Mouse (Mus musculus) forebrain, embryonic 14.5 days (tissue): ENCODE measurements around the gene Dll1. TPM values are rescaled to one million over a fixed set of nuclear protein-coding genes. Genes with fewer than 3 reads are reported as not detected.

Experiments used
- ATAC-seq: fragments of 200-750 bp; cut with Nextera tagmentation; 2 replicates; pipeline ENCODE4 v1.8.0; 2017; ENCODE audit warnings: mild to moderate bottlenecking, moderate library complexity
- DNase-seq: peaks from one replicate; pipeline ENCODE4 v3.0.0-alpha.2; 2015; ENCODE audit warnings: low spot score
- H3K27ac ChIP-seq: fragments of 300-500 bp; sonication (generic); 2 replicates; pipeline ENCODE4 v1.5.1; 2014; ENCODE audit warnings: low read depth, mild to moderate bottlenecking, control low read depth, low read length, moderate library complexity
- H3K27me3 ChIP-seq: fragments of 300-500 bp; sonication (generic); replicated peaks from 2 replicates; pipeline ENCODE4 v1.6.1; 2014; ENCODE audit warnings: low read length, control low read depth, mixed read lengths; ENCODE audit not compliant: control insufficient read depth, insufficient read depth
- H3K36me3 ChIP-seq: fragments of 300-500 bp; sonication (generic); 2 replicates; pipeline ENCODE4 v1.6.1; 2014; ENCODE audit warnings: low read length, control low read depth; ENCODE audit not compliant: control insufficient read depth, insufficient read depth
- H3K4me1 ChIP-seq: fragments of 300-500 bp; sonication (generic); 2 replicates; pipeline ENCODE4 v1.6.1; 2014; ENCODE audit warnings: antibody characterized with exemption, low read length, control low read depth; ENCODE audit not compliant: control insufficient read depth, insufficient read depth
- H3K4me2 ChIP-seq: fragments of 300-500 bp; sonication (generic); 2 replicates; pipeline ENCODE4 v1.6.1; 2014; ENCODE audit warnings: mild to moderate bottlenecking, control low read depth, low read length
- H3K4me3 ChIP-seq: fragments of 300-500 bp; sonication (generic); 2 replicates; pipeline ENCODE4 v1.5.1; 2014; ENCODE audit warnings: low read depth, low read length, control low read depth
- H3K9ac ChIP-seq: fragments of 300-500 bp; sonication (generic); 2 replicates; pipeline ENCODE4 v1.6.1; 2014; ENCODE audit warnings: mild to moderate bottlenecking, low read length, control low read depth, moderate library complexity
- H3K9me3 ChIP-seq: fragments of 300-500 bp; sonication (generic); replicated peaks from 2 replicates; pipeline ENCODE4 v1.6.1; 2016; ENCODE audit warnings: low read length, control low read depth, mixed read lengths; ENCODE audit not compliant: control insufficient read depth
- WGBS: fragments of 180-500 bp; shearing (Covaris S2); extraction: QIAGEN DNeasy Blood & Tissue Kit; methylation state at CpG from one replicate; pipeline ENCODE4 v1.1.7; 2014; 5-methylcytosine and 5-hydroxymethylcytosine counted together
- polyA plus RNA-seq: library from polyadenylated mRNA; unstranded; fragments of >200 nt; fragmentation: Nextera tagmentation; extraction: Ambion mirVana; gene quantifications from 2 replicates; pipeline ENCODE4 v1.2.1, GENCODE M21; 2014

Dll1 gene
- polyA plus RNA-seq, 1 experiment from 2014 or later = 29.4 TPM

GRCm38 (mm10) chr17:15410861-15411260, 34.2 kb upstream of the Dll1 start:
- Histone ChIP-seq H3K36me3 (peaks cover 94% of the 10 kb centered on the region), H3K27me3 (no peaks in the 10 kb centered on the region), H3K4me1 (no peaks in the 10 kb centered on the region), H3K27ac (no peak overlapping the region), H3K9ac (no peak overlapping the region), H3K4me3 (no peak overlapping the region), H3K9me3 (no peaks in the 10 kb centered on the region), H3K4me2 (no peak overlapping the region)
- ATAC-seq (no peak), DNase-seq (no peak)
- WGBS = 84% methylated on average over 1 of the region's 1 CpGs

- Histone ChIP-seq H3K27me3 (no peaks in the 10 kb centered on the region), H3K9me3 (no peaks in the 10 kb centered on the region), H3K36me3 (peaks cover 88% of the 10 kb centered on the region), H3K4me2 (no peak overlapping the region), H3K4me3 (no peak overlapping the region), H3K9ac (no peak overlapping the region), H3K4me1 (no peaks in the 10 kb centered on the region), H3K27ac (no peak overlapping the region)
- no peak for ATAC-seq
- WGBS = 87% methylated on average over 10 of the region's 10 CpGs
- no peak for DNase-seq
Measured at GRCm38 (mm10) chr17:15409261-15409660, 32.6 kb upstream of the Dll1 start.

GRCm38 (mm10) chr17:15406576-15406975, 29.9 kb upstream of the Dll1 start:
- no peaks in the 10 kb centered on the region for H3K9me3 ChIP-seq
- H3K4me2 ChIP-seq = no peak overlapping the region
- no peaks in the 10 kb centered on the region for H3K4me1 ChIP-seq
- 89% methylated on average over 2 of the region's 2 CpGs for WGBS
- DNase-seq (no peak), ATAC-seq (no peak)
- peaks cover 88% of the 10 kb centered on the region for H3K36me3 ChIP-seq
- no peak overlapping the region for H3K4me3 ChIP-seq
- no peaks in the 10 kb centered on the region for H3K27me3 ChIP-seq
- no peak overlapping the region for H3K9ac ChIP-seq
- no peak overlapping the region for H3K27ac ChIP-seq

- Histone ChIP-seq H3K27me3 (no peaks in the 10 kb centered on the region), H3K4me3 (no peak overlapping the region), H3K4me1 (peaks cover 14% of the 10 kb centered on the region), H3K27ac (no peak overlapping the region), H3K9me3 (no peaks in the 10 kb centered on the region), H3K36me3 (peaks cover 43% of the 10 kb centered on the region), H3K4me2 (no peak overlapping the region), H3K9ac (no peak overlapping the region)
- 99% methylated on average over 17 of the region's 17 CpGs for WGBS
- DNase-seq (no peak), ATAC-seq (no peak)
Measured at GRCm38 (mm10) chr17:15401716-15402115, 25.0 kb upstream of the Dll1 start.

- peak; percentile 99 for DNase-seq
- H3K27me3 ChIP-seq = no peaks in the 10 kb centered on the region; the same call in 1 of the 2 replicates
- H3K4me2 ChIP-seq = peak within 1 kb of the TSS; percentile 92
- no peaks in the 10 kb centered on the region for H3K9me3 ChIP-seq
- peak within 1 kb of the TSS; percentile 96 for H3K9ac ChIP-seq
- peaks cover 21% of the 10 kb centered on the region for H3K4me1 ChIP-seq
- ATAC-seq = peak; percentile 97
- H3K27ac ChIP-seq = peak within 1 kb of the TSS; percentile 90
- H3K36me3 ChIP-seq = no peaks in the 10 kb centered on the region
- H3K4me3 ChIP-seq = peak within 1 kb of the TSS; percentile 78
- 1% methylated on average over 31 of the region's 31 CpGs for WGBS
Measured at GRCm38 (mm10) chr17:15395997-15396675, 19.5 kb upstream of the Dll1 start, which contains the start of gene Fam120b. Fam120b (plus strand) TSS chr17:15396202.

- H3K9ac ChIP-seq = no peak overlapping the region
- no peaks in the 10 kb centered on the region for H3K4me1 ChIP-seq
- H3K27me3 ChIP-seq = no peaks in the 10 kb centered on the region; the same call in 1 of the 2 replicates
- no peak overlapping the region for H3K4me2 ChIP-seq
- H3K27ac ChIP-seq = no peak overlapping the region
- no peak for ATAC-seq
- no peak overlapping the region for H3K4me3 ChIP-seq
- 82% methylated on average over 8 of the region's 8 CpGs for WGBS
- no peak for DNase-seq
- no peaks in the 10 kb centered on the region for H3K36me3 ChIP-seq
- H3K9me3 ChIP-seq = no peaks in the 10 kb centered on the region
Measured at GRCm38 (mm10) chr17:15389356-15389755, 12.7 kb upstream of the Dll1 start.

GRCm38 (mm10) chr17:15388892-15389291, 12.2 kb upstream of the Dll1 start:
- DNase-seq = no peak
- WGBS = 79% methylated on average over 4 of the region's 4 CpGs
- no peak for ATAC-seq
- H3K9me3 ChIP-seq = no peaks in the 10 kb centered on the region
- no peaks in the 10 kb centered on the region for H3K36me3 ChIP-seq
- H3K27me3 ChIP-seq = no peaks in the 10 kb centered on the region; the same call in 1 of the 2 replicates
- no peak overlapping the region for H3K27ac ChIP-seq
- no peak overlapping the region for H3K4me3 ChIP-seq
- H3K4me1 ChIP-seq = no peaks in the 10 kb centered on the region
- no peak overlapping the region for H3K9ac ChIP-seq
- no peak overlapping the region for H3K4me2 ChIP-seq

GRCm38 (mm10) chr17:15383360-15383759, 6.7 kb upstream of the Dll1 start:
- no peak overlapping the region for H3K9ac ChIP-seq
- H3K4me3 ChIP-seq = no peak overlapping the region
- H3K4me2 ChIP-seq = no peak overlapping the region
- H3K27me3 ChIP-seq = no peaks in the 10 kb centered on the region
- no peak overlapping the region for H3K27ac ChIP-seq
- WGBS = 98% methylated on average over 5 of the region's 5 CpGs
- ATAC-seq (no peak), DNase-seq (no peak)
- no peaks in the 10 kb centered on the region for H3K9me3 ChIP-seq
- no peaks in the 10 kb centered on the region for H3K36me3 ChIP-seq
- peaks cover 21% of the 10 kb centered on the region for H3K4me1 ChIP-seq

- peak overlapping the region; percentile 86 for H3K4me2 ChIP-seq
- DNase-seq = peak; percentile 49
- H3K9ac ChIP-seq = no peak overlapping the region
- 7% methylated on average over 7 of the region's 7 CpGs for WGBS
- H3K36me3 ChIP-seq = no peaks in the 10 kb centered on the region
- no peaks in the 10 kb centered on the region for H3K27me3 ChIP-seq
- no peak overlapping the region for H3K27ac ChIP-seq
- no peak overlapping the region for H3K4me3 ChIP-seq
- peaks cover 29% of the 10 kb centered on the region for H3K4me1 ChIP-seq
- no peaks in the 10 kb centered on the region for H3K9me3 ChIP-seq
- no peak for ATAC-seq
Measured at GRCm38 (mm10) chr17:15381869-15382660, 5.4 kb upstream of the Dll1 start.
